Mouse (Mus musculus) midbrain, embryonic 14.5 days (tissue): ENCODE measurements at regions not wholly inside any gene's neighbourhood (a gene's known extent, or its start where the extent isn't known, plus 50 kb on each side); places are given as distances from the start of the nearest gene placed in this dataset.
"Not testable (repeated sequence)": the region's sequence is repeated elsewhere in the genome, so short reads cannot be mapped to it uniquely, and the experiment has no call there.

Experiments used
- ATAC-seq: fragments of 200-750 bp; cut with Nextera tagmentation; 2 replicates; pipeline ENCODE4 v1.8.0; 2017; ENCODE audit warnings: moderate number of reproducible peaks, moderate library complexity; ENCODE audit not compliant: low FRiP score, low TSS enrichment
- DNase-seq: peaks from one replicate; pipeline ENCODE4 v3.0.0-alpha.2; 2015
- H3K27ac ChIP-seq: fragments of 300-500 bp; sonication (generic); replicated peaks from 2 replicates; pipeline ENCODE4 v1.5.1; 2014; ENCODE audit warnings: mild to moderate bottlenecking, low read depth, low read length, moderate library complexity
- H3K27me3 ChIP-seq: fragments of 300-500 bp; sonication (generic); 2 replicates; pipeline ENCODE4 v1.6.1; 2014; ENCODE audit warnings: low read length, control low read depth, mixed read lengths; ENCODE audit not compliant: control insufficient read depth, insufficient read depth
- H3K36me3 ChIP-seq: fragments of 300-500 bp; sonication (generic); 2 replicates; pipeline ENCODE4 v1.6.1; 2014; ENCODE audit warnings: low read length, control low read depth; ENCODE audit not compliant: control insufficient read depth, insufficient read depth
- H3K4me1 ChIP-seq: fragments of 300-500 bp; sonication (generic); 2 replicates; pipeline ENCODE4 v1.6.1; 2014; ENCODE audit warnings: mild to moderate bottlenecking, antibody characterized with exemption, low read length, control low read depth; ENCODE audit not compliant: control insufficient read depth, insufficient read depth
- H3K4me2 ChIP-seq: fragments of 300-500 bp; sonication (generic); 2 replicates; pipeline ENCODE4 v1.6.1; 2014; ENCODE audit warnings: mild to moderate bottlenecking, low read length, moderate library complexity
- H3K4me3 ChIP-seq: fragments of 300-500 bp; sonication (generic); replicated peaks from 2 replicates; pipeline ENCODE4 v1.5.1; 2014; ENCODE audit warnings: low read depth, low read length
- H3K9ac ChIP-seq: fragments of 300-500 bp; sonication (generic); replicated peaks from 2 replicates; pipeline ENCODE4 v1.6.1; 2014; ENCODE audit warnings: mild to moderate bottlenecking, low read length, moderate library complexity
- H3K9me3 ChIP-seq: fragments of 300-500 bp; sonication (generic); 2 replicates; pipeline ENCODE4 v1.6.1; 2016; ENCODE audit warnings: low read length, control low read depth, mixed read lengths; ENCODE audit not compliant: control insufficient read depth
- WGBS: fragments of 180-500 bp; shearing (Covaris S2); extraction: QIAGEN DNeasy Blood & Tissue Kit; methylation state at CpG from one replicate; pipeline ENCODE4 v1.1.7; 2014; 5-methylcytosine and 5-hydroxymethylcytosine counted together

GRCm38 (mm10) chr2:10658317-10658716 lies 288.0 kb downstream of the Sfmbt2 start:
- no peak overlapping the region for H3K4me3 ChIP-seq
- no peaks in the 10 kb centered on the region for H3K4me1 ChIP-seq
- H3K27me3 ChIP-seq = no peaks in the 10 kb centered on the region
- no peak for DNase-seq
- peaks cover 3% of the 10 kb centered on the region; the same call in 1 of the 2 replicates for H3K9me3 ChIP-seq
- H3K36me3 ChIP-seq = no peaks in the 10 kb centered on the region
- 92% methylated on average over 4 of the region's 4 CpGs for WGBS
- ATAC-seq = no peak
- no peak overlapping the region for H3K4me2 ChIP-seq
- H3K27ac ChIP-seq = no peak overlapping the region
- no peak overlapping the region for H3K9ac ChIP-seq

GRCm38 (mm10) chr2:10667915-10668314 lies 297.6 kb downstream of the Sfmbt2 start:
- not testable (repeated sequence) for H3K9me3 ChIP-seq, H3K9ac ChIP-seq, H3K36me3 ChIP-seq, H3K4me2 ChIP-seq, DNase-seq, H3K4me3 ChIP-seq, H3K4me1 ChIP-seq, H3K27me3 ChIP-seq, H3K27ac ChIP-seq, ATAC-seq
- 26% methylated on average over 1 of the region's 1 CpGs for WGBS

- Histone ChIP-seq H3K4me2 (peak overlapping the region; percentile 29), H3K4me3 (no peak overlapping the region), H3K27ac (no peak overlapping the region), H3K36me3 (no peaks in the 10 kb centered on the region), H3K27me3 (no peaks in the 10 kb centered on the region), H3K9ac (no peak overlapping the region), H3K9me3 (no peaks in the 10 kb centered on the region), H3K4me1 (peaks cover 9% of the 10 kb centered on the region; the same call in 1 of the 2 replicates)
- WGBS = 32% methylated on average over 7 of the region's 7 CpGs
- DNase-seq (peak; percentile 29), ATAC-seq (0 out of 2 replicates have a peak, but pooled peaks have one; percentile 43)
Measured at GRCm38 (mm10) chr2:10670423-10671298, 300.4 kb downstream of the Sfmbt2 start.

- Histone ChIP-seq H3K4me2 (peak overlapping the region; percentile 29), H3K27ac (no peak overlapping the region), H3K9ac (no peak overlapping the region), H3K4me3 (no peak overlapping the region), H3K4me1 (peaks cover 9% of the 10 kb centered on the region; the same call in 1 of the 2 replicates), H3K27me3 (no peaks in the 10 kb centered on the region), H3K36me3 (no peaks in the 10 kb centered on the region), H3K9me3 (no peaks in the 10 kb centered on the region)
- peak; percentile 40; the same call in 1 of the 2 replicates for ATAC-seq
- no peak for DNase-seq
- WGBS = 52% methylated on average over 2 of the region's 2 CpGs
Measured at GRCm38 (mm10) chr2:10671299-10671632, 301.0 kb downstream of the Sfmbt2 start.

- Histone ChIP-seq H3K4me1 (peaks cover 9% of the 10 kb centered on the region; the same call in 1 of the 2 replicates), H3K27ac (no peak overlapping the region), H3K4me2 (no peak overlapping the region), H3K36me3 (no peaks in the 10 kb centered on the region), H3K9ac (no peak overlapping the region), H3K9me3 (no peaks in the 10 kb centered on the region), H3K27me3 (no peaks in the 10 kb centered on the region), H3K4me3 (no peak overlapping the region)
- 94% methylated on average over 4 of the region's 4 CpGs for WGBS
- no peak for DNase-seq
- ATAC-seq = no peak
Measured at GRCm38 (mm10) chr2:10672196-10672595, 301.9 kb downstream of the Sfmbt2 start.

GRCm38 (mm10) chr2:10674738-10675349 lies 304.5 kb downstream of the Sfmbt2 start:
- ATAC-seq = no peak
- Histone ChIP-seq H3K36me3 (no peaks in the 10 kb centered on the region), H3K27me3 (no peaks in the 10 kb centered on the region), H3K4me1 (peaks cover 9% of the 10 kb centered on the region; the same call in 1 of the 2 replicates), H3K9me3 (no peaks in the 10 kb centered on the region), H3K9ac (no peak overlapping the region), H3K27ac (no peak overlapping the region), H3K4me3 (no peak overlapping the region), H3K4me2 (no peak overlapping the region)
- WGBS = 73% methylated on average over 6 of the region's 6 CpGs
- DNase-seq = peak; percentile 12

- ATAC-seq (no peak), DNase-seq (peak; percentile 9)
- no peaks in the 10 kb centered on the region for H3K4me1 ChIP-seq
- no peak overlapping the region for H3K9ac ChIP-seq
- H3K36me3 ChIP-seq = no peaks in the 10 kb centered on the region
- no peak overlapping the region for H3K4me2 ChIP-seq
- H3K27ac ChIP-seq = no peak overlapping the region
- H3K27me3 ChIP-seq = no peaks in the 10 kb centered on the region
- H3K4me3 ChIP-seq = no peak overlapping the region
- WGBS = 53% methylated on average over 10 of the region's 10 CpGs
- H3K9me3 ChIP-seq = no peaks in the 10 kb centered on the region
Measured at GRCm38 (mm10) chr2:10701459-10701858, 331.1 kb downstream of the Sfmbt2 start.

GRCm38 (mm10) chr2:10718366-10718765 lies 348.1 kb downstream of the Sfmbt2 start:
- WGBS = 83% methylated on average over 5 of the region's 5 CpGs
- Histone ChIP-seq H3K36me3 (no peaks in the 10 kb centered on the region), H3K27ac (no peak overlapping the region), H3K9me3 (no peaks in the 10 kb centered on the region), H3K4me1 (no peaks in the 10 kb centered on the region), H3K9ac (no peak overlapping the region), H3K27me3 (no peaks in the 10 kb centered on the region), H3K4me2 (no peak overlapping the region), H3K4me3 (no peak overlapping the region)
- DNase-seq = no peak
- ATAC-seq = no peak
